Mouse (Mus musculus) cerebellum, postnatal 4 days (tissue): Measurements from ENCODE around the gene Asic2.

Experiments
- DNase-seq, 2 experiments: peaks; one replicate each; pipeline ENCODE4 v3.0.0; 2022; ENCODE audit warnings: low spot score in 2 of 2, mixed read lengths in 1 of 2

Gene Asic2

GRCm38 (mm10) chr11:81461748-81462147 is 506.5 kb downstream of the Asic2 start:
- no peak for DNase-seq

- DNase-seq, result peak in 1 of 2 experiments; percentile 34
Observed at GRCm38 (mm10) chr11:81454921-81455320, 513.3 kb downstream of the Asic2 start.

GRCm38 (mm10) chr11:81454111-81454510 is 514.1 kb downstream of the Asic2 start:
- no peak for DNase-seq

- no peak for DNase-seq
Observed at GRCm38 (mm10) chr11:81449271-81449705, 519.0 kb downstream of the Asic2 start.

- no peak for DNase-seq
Observed at GRCm38 (mm10) chr11:81446347-81446746, 521.9 kb downstream of the Asic2 start.

- DNase-seq, result peak in 1 of 2 experiments; percentile 6
Observed at GRCm38 (mm10) chr11:81426857-81427256, 541.4 kb downstream of the Asic2 start.

GRCm38 (mm10) chr11:81419112-81419511 is 549.1 kb downstream of the Asic2 start:
- DNase-seq, result no peak

GRCm38 (mm10) chr11:81418027-81418426 is 550.2 kb downstream of the Asic2 start:
- no peak for DNase-seq

- no peak for DNase-seq
Observed at GRCm38 (mm10) chr11:81416319-81416718, 551.9 kb downstream of the Asic2 start.

- no peak for DNase-seq
Observed at GRCm38 (mm10) chr11:81414596-81414995, 553.7 kb downstream of the Asic2 start.

- DNase-seq, result no peak
Observed at GRCm38 (mm10) chr11:81411251-81411650, 557.0 kb downstream of the Asic2 start.

GRCm38 (mm10) chr11:81405951-81406350 is 562.3 kb downstream of the Asic2 start:
- no peak for DNase-seq

GRCm38 (mm10) chr11:81402263-81402662 is 566.0 kb downstream of the Asic2 start:
- DNase-seq, result no peak

- no peak for DNase-seq
Observed at GRCm38 (mm10) chr11:81392855-81393254, 575.4 kb downstream of the Asic2 start.

GRCm38 (mm10) chr11:81386185-81386584 is 582.1 kb downstream of the Asic2 start:
- DNase-seq, result no peak

- no peak for DNase-seq
Observed at GRCm38 (mm10) chr11:81385547-81385946, 582.7 kb downstream of the Asic2 start.

- peak in 1 of 2 experiments; percentile 61 for DNase-seq
Observed at GRCm38 (mm10) chr11:81374841-81375240, 593.4 kb downstream of the Asic2 start.

GRCm38 (mm10) chr11:81374003-81374710 is 594.1 kb downstream of the Asic2 start:
- no peak for DNase-seq

- no peak for DNase-seq
Observed at GRCm38 (mm10) chr11:81371545-81371944, 596.7 kb downstream of the Asic2 start.

- DNase-seq, result no peak
Observed at GRCm38 (mm10) chr11:81370426-81370810, 597.8 kb downstream of the Asic2 start.

GRCm38 (mm10) chr11:81369497-81370425 is 598.5 kb downstream of the Asic2 start:
- DNase-seq, result no peak

GRCm38 (mm10) chr11:81364442-81364841 is 603.8 kb downstream of the Asic2 start:
- no peak for DNase-seq

- no peak for DNase-seq
Observed at GRCm38 (mm10) chr11:81362461-81362860, 605.8 kb downstream of the Asic2 start.
